Mouse (Mus musculus): ENCODE data around the gene Ptpn23. TPM values are rescaled to one million over a fixed set of nuclear protein-coding genes. Genes with fewer than 3 reads are reported as not detected.

Gene Ptpn23
- polyA plus RNA-seq, 1 experiment, result 32.4 TPM

DNA sequence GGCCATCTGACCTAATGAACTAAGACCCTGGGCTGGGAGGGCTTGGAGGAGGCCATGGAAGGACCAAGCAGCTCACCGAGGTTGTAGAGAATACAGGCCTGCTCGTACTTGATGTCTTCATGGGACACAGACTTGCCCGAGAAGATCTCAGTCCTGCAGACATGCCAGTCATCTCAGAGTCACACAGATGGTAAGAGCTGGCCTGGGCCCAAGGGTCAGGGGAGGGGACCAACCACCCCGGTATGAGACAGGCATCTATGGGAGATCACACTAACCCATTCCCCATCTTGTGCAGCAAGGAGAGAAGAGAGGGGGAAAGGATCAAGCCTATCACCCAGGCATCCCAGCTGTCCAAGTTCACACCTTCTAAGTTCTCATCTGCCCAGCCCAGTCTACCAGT lies 14.7 kb downstream of the Ptpn23 start:
- Histone ChIP-seq H3K79me3 (ENCODE audit: low read depth) (peaks cover 14% of the 10 kb centered on the region), H3K79me2 (ENCODE audit: control insufficient read depth, insufficient read depth) (peaks cover 39% of the 10 kb centered on the region), H3K36me3 (ENCODE audit: control insufficient read depth, insufficient read depth) (peaks cover 52% of the 10 kb centered on the region), H3K27me3 (ENCODE audit: control insufficient read depth, insufficient read depth, insufficient read length) (no peaks in the 10 kb centered on the region), H3ac (ENCODE audit: control insufficient read depth, insufficient read length, low read depth) (no peak overlapping the region), H3K4me3 (ENCODE audit: insufficient read depth, poor library complexity, severe bottlenecking) (no peak overlapping the region)
- no peak for TF ChIP-seq MYOD1 (IDR thresholded peaks at IDR 0.05; ENCODE audit: control insufficient read depth, insufficient read length, low read depth)
- no peak for TF ChIP-seq USF1 (IDR thresholded peaks at IDR 0.05; ENCODE audit: low read depth)
- no peak for TF ChIP-seq CEBPB (IDR thresholded peaks at IDR 0.05; ENCODE audit: low read depth)
- no peak for TF ChIP-seq CTCF (IDR thresholded peaks at IDR 0.05; ENCODE audit: control insufficient read depth, insufficient read depth, insufficient read length)

DNA sequence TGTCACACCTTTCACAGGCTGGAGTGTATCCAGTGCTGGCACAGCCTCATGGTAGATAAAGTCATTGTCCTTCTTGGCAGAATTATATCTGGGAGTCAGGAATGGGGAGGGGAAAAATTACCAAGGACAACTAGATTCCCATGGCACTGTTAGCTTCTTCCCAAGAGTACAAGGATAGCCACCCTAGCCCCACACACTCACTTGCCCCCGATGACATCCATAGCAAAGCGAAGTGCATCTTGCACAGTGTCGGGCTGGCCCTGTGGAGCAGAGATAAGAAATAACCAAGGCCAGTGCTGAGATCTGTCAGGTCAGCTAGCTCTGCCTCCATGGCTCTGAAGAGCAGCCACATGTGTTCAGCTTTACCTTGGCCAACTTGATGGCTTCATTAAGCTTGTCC lies 17.2 kb downstream of the Ptpn23 start:
- Histone ChIP-seq H3K27me3 (ENCODE audit: control insufficient read depth, insufficient read depth, insufficient read length) (no peaks in the 10 kb centered on the region), H3ac (ENCODE audit: control insufficient read depth, insufficient read length, low read depth) (no peak overlapping the region), H3K79me2 (ENCODE audit: control insufficient read depth, insufficient read depth) (peaks cover 29% of the 10 kb centered on the region), H3K79me3 (ENCODE audit: low read depth) (peaks cover 6% of the 10 kb centered on the region), H3K4me3 (ENCODE audit: insufficient read depth, poor library complexity, severe bottlenecking) (no peak overlapping the region), H3K36me3 (ENCODE audit: control insufficient read depth, insufficient read depth) (peaks cover 49% of the 10 kb centered on the region)
- no peak for TF ChIP-seq MYOD1 (IDR thresholded peaks at IDR 0.05; ENCODE audit: control insufficient read depth, insufficient read length, low read depth)
- no peak for TF ChIP-seq CTCF (IDR thresholded peaks at IDR 0.05; ENCODE audit: control insufficient read depth, insufficient read depth, insufficient read length)
- no peak for TF ChIP-seq MAX (IDR thresholded peaks at IDR 0.05)
- TF ChIP-seq FOSL1 (IDR thresholded peaks at IDR 0.05; ENCODE audit: insufficient read depth, low read length, poor library complexity, severe bottlenecking), result no peak
- no peak for TF ChIP-seq CEBPB (IDR thresholded peaks at IDR 0.05; ENCODE audit: low read depth)
- no peak for TF ChIP-seq USF1 (IDR thresholded peaks at IDR 0.05; ENCODE audit: low read depth)
- no peak for TF ChIP-seq MYOG (IDR thresholded peaks at IDR 0.05; ENCODE audit: control insufficient read depth, extremely low read depth, insufficient read length)

DNA sequence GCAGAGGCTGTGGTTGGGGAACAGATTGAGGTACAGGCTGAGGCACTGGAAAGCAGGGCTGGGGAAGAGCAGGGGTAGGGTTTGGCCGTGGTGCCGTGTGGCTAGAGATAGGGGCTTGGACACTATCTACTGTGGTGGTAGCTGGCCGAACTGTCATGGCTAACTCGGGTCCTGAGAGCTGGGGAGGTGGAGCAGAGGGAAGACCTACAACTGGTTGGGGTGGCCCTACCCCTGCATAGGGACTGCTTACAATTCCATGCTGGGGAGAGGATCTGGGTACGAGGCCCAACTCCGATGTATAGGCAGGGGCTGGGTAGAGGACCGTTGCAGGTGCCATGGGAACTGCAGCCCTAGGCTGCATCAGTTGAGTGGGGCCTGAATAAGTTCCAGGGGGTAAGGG lies 20.0 kb downstream of the Ptpn23 start:
- Histone ChIP-seq H3K27me3 (ENCODE audit: control insufficient read depth, insufficient read depth, insufficient read length) (no peaks in the 10 kb centered on the region), H3K79me3 (ENCODE audit: low read depth) (peaks cover 1% of the 10 kb centered on the region), H3ac (ENCODE audit: control insufficient read depth, insufficient read length, low read depth) (no peak overlapping the region), H3K4me3 (ENCODE audit: insufficient read depth, poor library complexity, severe bottlenecking) (no peak overlapping the region), H3K36me3 (ENCODE audit: control insufficient read depth, insufficient read depth) (peaks cover 39% of the 10 kb centered on the region), H3K79me2 (ENCODE audit: control insufficient read depth, insufficient read depth) (peaks cover 3% of the 10 kb centered on the region)
- no peak for TF ChIP-seq MYOD1 (IDR thresholded peaks at IDR 0.05; ENCODE audit: control insufficient read depth, insufficient read length, low read depth)
- TF ChIP-seq FOSL1 (IDR thresholded peaks at IDR 0.05; ENCODE audit: insufficient read depth, low read length, poor library complexity, severe bottlenecking), result no peak

DNA sequence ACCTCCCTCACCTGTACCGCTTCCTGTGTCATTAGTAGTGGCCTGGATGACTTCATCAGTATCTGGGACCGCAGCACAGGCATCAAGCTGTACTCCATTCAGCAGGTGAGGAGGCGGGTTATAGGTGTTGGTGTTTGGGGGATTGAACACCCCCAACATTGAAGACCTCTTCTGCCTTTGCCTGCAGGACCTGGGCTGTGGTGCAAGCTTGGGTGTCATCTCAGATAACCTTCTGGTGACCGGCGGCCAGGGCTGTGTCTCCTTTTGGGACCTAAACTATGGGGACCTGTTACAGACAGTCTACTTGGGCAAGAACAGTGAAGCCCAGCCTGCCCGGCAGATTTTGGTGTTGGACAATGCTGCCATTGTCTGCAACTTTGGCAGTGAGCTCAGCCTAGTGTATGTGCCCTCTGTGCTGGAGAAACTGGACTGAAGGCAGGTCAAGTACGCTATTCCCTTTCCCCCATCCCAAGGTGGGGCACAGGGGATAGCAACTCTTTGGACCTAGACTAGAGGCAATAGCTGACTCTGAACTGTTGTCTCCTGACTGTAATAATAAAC lies 23.6 kb downstream of the Ptpn23 start:
- no peak overlapping the region for H3ac ChIP-seq (ENCODE audit: control insufficient read depth, insufficient read length, low read depth)
- H3K36me3 ChIP-seq (ENCODE audit: control insufficient read depth, insufficient read depth), result peaks cover 22% of the 10 kb centered on the region
- no peak for TF ChIP-seq MYOG (IDR thresholded peaks at IDR 0.05; ENCODE audit: control insufficient read depth, extremely low read depth, insufficient read length)
- no peak for TF ChIP-seq MAX (IDR thresholded peaks at IDR 0.05)
- H3K4me3 ChIP-seq (ENCODE audit: insufficient read depth, poor library complexity, severe bottlenecking), result no peak overlapping the region
- H3K27me3 ChIP-seq (ENCODE audit: control insufficient read depth, insufficient read depth, insufficient read length), result no peaks in the 10 kb centered on the region
- no peaks in the 10 kb centered on the region for H3K79me3 ChIP-seq (ENCODE audit: low read depth)
- no peaks in the 10 kb centered on the region for H3K79me2 ChIP-seq (ENCODE audit: control insufficient read depth, insufficient read depth)

DNA sequence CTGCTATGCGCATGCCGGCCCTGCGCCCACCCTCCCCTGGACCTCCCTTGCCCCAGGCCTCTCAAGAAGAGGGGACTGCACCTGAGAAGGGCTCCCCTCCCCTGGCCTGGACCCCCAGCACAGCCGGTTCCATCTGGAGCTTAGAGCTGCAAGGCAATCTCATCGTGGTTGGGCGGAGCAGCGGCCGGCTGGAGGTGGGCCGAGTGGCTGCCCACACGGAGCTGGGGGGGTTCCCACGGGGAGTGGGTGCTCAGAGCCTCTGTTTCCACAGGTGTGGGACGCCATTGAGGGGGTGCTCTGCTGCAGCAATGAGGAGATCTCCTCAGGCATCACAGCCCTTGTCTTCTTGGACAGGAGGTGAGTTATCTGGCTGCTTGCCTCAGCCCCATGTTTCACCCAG lies 26.7 kb downstream of the Ptpn23 start:
- H3K79me3 ChIP-seq (ENCODE audit: low read depth), result no peaks in the 10 kb centered on the region
- H3K79me2 ChIP-seq (ENCODE audit: control insufficient read depth, insufficient read depth), result no peaks in the 10 kb centered on the region
- H3K27me3 ChIP-seq (ENCODE audit: control insufficient read depth, insufficient read depth, insufficient read length), result no peaks in the 10 kb centered on the region
- no peak overlapping the region for H3ac ChIP-seq (ENCODE audit: control insufficient read depth, insufficient read length, low read depth)
- no peak for TF ChIP-seq MYOG (IDR thresholded peaks at IDR 0.05; ENCODE audit: control insufficient read depth, extremely low read depth, insufficient read length)
- no peak for TF ChIP-seq FOSL1 (IDR thresholded peaks at IDR 0.05; ENCODE audit: insufficient read depth, low read length, poor library complexity, severe bottlenecking)
- TF ChIP-seq CTCF (IDR thresholded peaks at IDR 0.05; ENCODE audit: control insufficient read depth, insufficient read depth, insufficient read length), result no peak
- no peak for TF ChIP-seq USF1 (IDR thresholded peaks at IDR 0.05; ENCODE audit: low read depth)
- TF ChIP-seq MAX (IDR thresholded peaks at IDR 0.05), result no peak
- no peak for TF ChIP-seq MYOD1 (IDR thresholded peaks at IDR 0.05; ENCODE audit: control insufficient read depth, insufficient read length, low read depth)
- no peak for TF ChIP-seq CEBPB (IDR thresholded peaks at IDR 0.05; ENCODE audit: low read depth)
- peaks cover 11% of the 10 kb centered on the region for H3K36me3 ChIP-seq (ENCODE audit: control insufficient read depth, insufficient read depth)
- H3K4me3 ChIP-seq (ENCODE audit: insufficient read depth, poor library complexity, severe bottlenecking), result no peak overlapping the region

DNA sequence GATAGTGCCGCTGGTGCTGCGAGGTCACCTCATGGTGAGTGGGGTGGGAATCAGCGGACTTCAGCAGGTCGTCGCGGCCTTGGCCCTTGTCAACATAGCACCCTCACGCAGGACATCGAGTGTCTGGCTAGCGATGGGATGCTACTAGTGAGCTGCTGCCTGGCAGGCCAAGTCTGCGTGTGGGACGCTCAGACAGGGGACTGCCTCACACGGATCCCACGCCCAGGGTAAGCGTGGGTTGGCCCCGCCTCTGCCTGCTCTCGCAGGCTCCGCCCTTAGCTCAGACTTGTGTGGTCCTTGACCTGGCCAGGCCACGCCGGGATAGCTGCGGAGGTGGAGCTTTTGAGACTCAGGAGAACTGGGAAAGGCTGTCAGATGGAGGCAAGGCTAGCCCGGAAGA lies 27.4 kb downstream of the Ptpn23 start:
- Histone ChIP-seq H3K79me2 (ENCODE audit: control insufficient read depth, insufficient read depth) (no peaks in the 10 kb centered on the region), H3K36me3 (ENCODE audit: control insufficient read depth, insufficient read depth) (peaks cover 11% of the 10 kb centered on the region), H3ac (ENCODE audit: control insufficient read depth, insufficient read length, low read depth) (no peak overlapping the region), H3K79me3 (ENCODE audit: low read depth) (no peaks in the 10 kb centered on the region), H3K4me3 (ENCODE audit: insufficient read depth, poor library complexity, severe bottlenecking) (no peak overlapping the region), H3K27me3 (ENCODE audit: control insufficient read depth, insufficient read depth, insufficient read length) (no peaks in the 10 kb centered on the region)
- TF ChIP-seq MYOG (IDR thresholded peaks at IDR 0.05; ENCODE audit: control insufficient read depth, extremely low read depth, insufficient read length) (no peak), USF1 (IDR thresholded peaks at IDR 0.05; ENCODE audit: low read depth) (no peak), MYOD1 (IDR thresholded peaks at IDR 0.05; ENCODE audit: control insufficient read depth, insufficient read length, low read depth) (no peak), FOSL1 (IDR thresholded peaks at IDR 0.05; ENCODE audit: insufficient read depth, low read length, poor library complexity, severe bottlenecking) (no peak), MAX (IDR thresholded peaks at IDR 0.05) (no peak), CEBPB (IDR thresholded peaks at IDR 0.05; ENCODE audit: low read depth) (no peak), CTCF (IDR thresholded peaks at IDR 0.05; ENCODE audit: control insufficient read depth, insufficient read depth, insufficient read length) (no peak)
